Mouse (Mus musculus) neural tube, embryonic 12.5 days (tissue): ENCODE data around the gene March1. TPM values are rescaled to one million over a fixed set of nuclear protein-coding genes. Genes with fewer than 3 reads are reported as not detected.

Source experiments
- ATAC-seq: fragments of 200-750 bp; cut with Nextera tagmentation; 2 replicates; pipeline ENCODE4 v1.8.0; 2017; ENCODE audit warnings: low read depth, mild to moderate bottlenecking, moderate TSS enrichment, moderate library complexity; ENCODE audit not compliant: low FRiP score
- H3K27ac ChIP-seq: fragments of 300-500 bp; sonication (generic); 2 replicates; pipeline ENCODE4 v1.5.1; 2016
- H3K27me3 ChIP-seq: fragments of 300-500 bp; sonication (generic); replicated peaks from 2 replicates; pipeline ENCODE4 v1.6.1; 2016; ENCODE audit warnings: mild to moderate bottlenecking
- H3K36me3 ChIP-seq: fragments of 300-500 bp; sonication (generic); 2 replicates; pipeline ENCODE4 v1.6.1; 2016; ENCODE audit warnings: mild to moderate bottlenecking
- H3K4me1 ChIP-seq: fragments of 300-500 bp; sonication (generic); 2 replicates; pipeline ENCODE4 v1.6.1; 2016
- H3K4me2 ChIP-seq: fragments of 300-500 bp; sonication (generic); replicated peaks from 2 replicates; pipeline ENCODE4 v1.6.1; 2016; ENCODE audit warnings: mild to moderate bottlenecking
- H3K4me3 ChIP-seq: fragments of 300-500 bp; sonication (generic); 2 replicates; pipeline ENCODE4 v1.5.1; 2016
- H3K9ac ChIP-seq: fragments of 300-500 bp; sonication (generic); 2 replicates; pipeline ENCODE4 v1.6.1; 2016; ENCODE audit warnings: mild to moderate bottlenecking
- H3K9me3 ChIP-seq: fragments of 300-500 bp; sonication (generic); 2 replicates; pipeline ENCODE4 v1.6.1; 2016; ENCODE audit warnings: mild to moderate bottlenecking
- WGBS: fragments of 180-500 bp; shearing (Covaris S2); methylation state at CpG from one replicate; pipeline ENCODE4 v1.1.7; 2016; 5-methylcytosine and 5-hydroxymethylcytosine counted together
- polyA plus RNA-seq: library from polyadenylated mRNA; unstranded; fragments of >200 nt; fragmentation: Nextera tagmentation; extraction: Ambion mirVana; gene quantifications from 2 replicates; pipeline ENCODE4 v1.2.1, GENCODE M21; 2016

The March1 gene
- polyA plus RNA-seq, 1 experiment from 2014 or later = 9.5 TPM

GRCm38 (mm10) chr8:66200169-66200568, 582.5 kb downstream of the March1 start:
- no peak overlapping the region for H3K4me2 ChIP-seq
- H3K36me3 ChIP-seq = no peaks in the 10 kb centered on the region
- WGBS = 93% methylated on average over 3 of the region's 3 CpGs
- H3K9me3 ChIP-seq = no peaks in the 10 kb centered on the region
- no peak overlapping the region for H3K4me3 ChIP-seq
- ATAC-seq = no peak
- H3K9ac ChIP-seq = no peak overlapping the region
- no peak overlapping the region for H3K27ac ChIP-seq
- no peaks in the 10 kb centered on the region for H3K27me3 ChIP-seq
- H3K4me1 ChIP-seq = no peaks in the 10 kb centered on the region

DNA sequence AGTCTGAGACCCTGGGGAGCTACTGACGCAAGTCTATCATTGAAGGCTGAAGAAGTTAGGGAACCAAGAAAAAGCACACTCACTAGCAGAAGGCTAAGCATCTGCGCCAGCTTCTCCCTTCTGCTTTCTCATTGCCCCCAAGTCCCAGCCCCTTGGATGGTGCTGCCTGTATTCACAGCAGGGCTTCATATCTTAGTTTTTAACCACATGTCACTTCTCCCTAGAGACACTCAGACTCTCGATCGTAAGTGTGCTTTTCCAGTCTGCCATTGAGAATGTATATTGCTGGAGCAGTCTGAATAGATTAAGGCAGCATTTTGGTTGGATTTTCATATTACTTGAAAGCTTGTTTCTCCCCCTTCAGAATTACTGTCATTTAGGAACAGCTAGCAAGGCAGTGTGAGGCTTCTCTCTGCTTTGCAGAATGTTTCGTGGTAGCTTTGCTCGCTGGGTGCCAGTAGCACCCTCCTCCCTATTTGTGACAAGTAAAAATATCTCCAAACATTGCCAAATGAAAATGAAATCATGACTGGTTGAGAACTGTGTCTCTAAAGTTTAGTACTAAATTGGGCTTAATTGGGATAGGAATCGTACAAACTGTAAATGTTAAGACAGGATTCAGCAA, 586.2 kb downstream of the March1 start:
- no peaks in the 10 kb centered on the region for H3K4me1 ChIP-seq
- H3K9me3 ChIP-seq = no peaks in the 10 kb centered on the region
- H3K4me2 ChIP-seq = no peak overlapping the region
- H3K4me3 ChIP-seq = no peak overlapping the region
- ATAC-seq = no peak
- H3K27ac ChIP-seq = no peak overlapping the region
- H3K9ac ChIP-seq = no peak overlapping the region
- no peaks in the 10 kb centered on the region for H3K36me3 ChIP-seq
- no peaks in the 10 kb centered on the region for H3K27me3 ChIP-seq
- WGBS = 90% methylated on average over 7 of the region's 7 CpGs

DNA sequence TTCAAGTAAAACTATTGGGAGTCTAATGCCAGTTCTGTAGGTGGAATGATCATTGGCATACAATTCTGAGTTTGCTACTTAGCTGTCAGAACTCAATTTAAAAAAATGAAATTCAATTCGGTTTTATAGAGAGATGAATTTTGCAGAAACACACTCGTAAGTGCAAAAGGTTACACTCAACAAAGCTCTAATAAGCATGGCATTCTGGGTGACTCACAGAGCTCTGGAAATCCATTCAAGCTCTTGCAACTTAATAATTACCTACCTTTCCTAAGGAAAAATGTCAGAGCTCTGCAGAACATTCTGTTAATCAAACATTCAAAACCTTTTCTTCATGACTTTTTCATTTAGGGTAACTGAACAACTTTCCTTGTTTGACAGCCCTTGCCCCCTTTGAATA, 591.9 kb downstream of the March1 start:
- Histone ChIP-seq H3K4me3 (no peak overlapping the region), H3K4me1 (no peaks in the 10 kb centered on the region), H3K4me2 (no peak overlapping the region), H3K27ac (no peak overlapping the region), H3K27me3 (no peaks in the 10 kb centered on the region), H3K9ac (no peak overlapping the region), H3K9me3 (no peaks in the 10 kb centered on the region), H3K36me3 (no peaks in the 10 kb centered on the region)
- WGBS = 67% methylated on average over 2 of the region's 2 CpGs
- no peak for ATAC-seq

- Histone ChIP-seq H3K9ac (no peak overlapping the region), H3K4me3 (no peak overlapping the region), H3K27me3 (no peaks in the 10 kb centered on the region), H3K27ac (no peak overlapping the region), H3K9me3 (no peaks in the 10 kb centered on the region), H3K4me1 (no peaks in the 10 kb centered on the region), H3K4me2 (no peak overlapping the region), H3K36me3 (no peaks in the 10 kb centered on the region)
- 86% methylated on average over 2 of the region's 2 CpGs for WGBS
- no peak for ATAC-seq
Measured at GRCm38 (mm10) chr8:66210294-66210693, 592.6 kb downstream of the March1 start.

- Histone ChIP-seq H3K9me3 (no peaks in the 10 kb centered on the region), H3K4me3 (no peak overlapping the region), H3K4me1 (no peaks in the 10 kb centered on the region), H3K27ac (no peak overlapping the region), H3K4me2 (no peak overlapping the region), H3K9ac (no peak overlapping the region), H3K36me3 (no peaks in the 10 kb centered on the region), H3K27me3 (no peaks in the 10 kb centered on the region)
- 62% methylated on average over 1 of the region's 1 CpGs for WGBS
- no peak for ATAC-seq
Measured at GRCm38 (mm10) chr8:66219974-66220373, 602.3 kb downstream of the March1 start.

DNA sequence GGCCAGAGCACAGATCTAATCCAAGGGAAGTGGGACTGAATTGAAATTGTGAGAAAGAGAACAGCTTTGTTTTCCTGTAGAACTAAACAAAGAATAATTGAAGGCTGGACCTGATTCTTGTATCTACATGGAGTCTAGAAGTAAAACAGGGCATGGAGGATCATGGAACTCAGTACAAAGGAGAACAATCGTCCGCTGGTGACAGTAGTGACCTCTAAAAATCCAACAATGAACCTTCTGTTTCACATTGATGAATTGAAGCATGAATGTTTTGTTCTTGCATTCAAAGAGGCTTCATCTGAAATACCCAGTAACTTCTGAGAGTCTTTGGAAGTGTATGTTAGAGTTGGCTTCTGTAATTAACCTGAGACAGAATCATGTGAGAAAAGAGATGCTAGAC, 612.2 kb downstream of the March1 start:
- no peak for ATAC-seq
- WGBS = 68% methylated on average over 2 of the region's 2 CpGs
- Histone ChIP-seq H3K27me3 (no peaks in the 10 kb centered on the region), H3K4me2 (no peak overlapping the region), H3K4me3 (no peak overlapping the region), H3K4me1 (no peaks in the 10 kb centered on the region), H3K36me3 (no peaks in the 10 kb centered on the region), H3K27ac (no peak overlapping the region), H3K9me3 (no peaks in the 10 kb centered on the region), H3K9ac (no peak overlapping the region)

DNA sequence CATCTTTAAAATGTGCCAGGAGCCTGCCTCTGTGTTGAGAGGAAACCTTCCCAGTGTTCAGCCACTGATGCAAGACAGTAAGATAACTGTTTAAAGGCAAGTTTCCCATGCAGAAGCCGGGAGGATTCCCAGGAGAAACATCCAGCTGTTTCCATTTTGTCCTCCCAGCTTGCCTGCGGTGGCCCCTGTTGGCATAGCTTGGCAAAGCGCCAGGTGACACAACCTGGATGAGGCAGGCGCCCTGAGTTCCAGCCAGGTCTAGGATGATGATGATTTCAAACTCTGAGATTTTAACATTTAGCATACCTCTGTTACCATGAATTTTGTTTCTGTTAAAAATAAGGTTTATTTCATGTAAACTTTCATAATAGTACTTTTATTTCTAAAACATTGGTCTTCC, 651.8 kb downstream of the March1 start:
- Histone ChIP-seq H3K36me3 (no peaks in the 10 kb centered on the region), H3K27me3 (no peaks in the 10 kb centered on the region), H3K4me1 (no peaks in the 10 kb centered on the region), H3K27ac (no peak overlapping the region), H3K4me3 (no peak overlapping the region), H3K9ac (no peak overlapping the region), H3K9me3 (no peaks in the 10 kb centered on the region), H3K4me2 (no peak overlapping the region)
- no peak for ATAC-seq
- 71% methylated on average over 4 of the region's 4 CpGs for WGBS

- no peak overlapping the region for H3K27ac ChIP-seq
- no peaks in the 10 kb centered on the region for H3K4me1 ChIP-seq
- H3K4me3 ChIP-seq = no peak overlapping the region
- H3K27me3 ChIP-seq = no peaks in the 10 kb centered on the region
- H3K4me2 ChIP-seq = no peak overlapping the region
- no peak for ATAC-seq
- H3K9me3 ChIP-seq = no peaks in the 10 kb centered on the region
- no peaks in the 10 kb centered on the region for H3K36me3 ChIP-seq
- WGBS = 82% methylated on average over 2 of the region's 2 CpGs
- H3K9ac ChIP-seq = no peak overlapping the region
Measured at GRCm38 (mm10) chr8:66270116-66270515, 652.4 kb downstream of the March1 start.

- Histone ChIP-seq H3K27me3 (no peaks in the 10 kb centered on the region), H3K36me3 (no peaks in the 10 kb centered on the region), H3K9me3 (no peaks in the 10 kb centered on the region), H3K4me1 (no peaks in the 10 kb centered on the region), H3K9ac (no peak overlapping the region), H3K4me3 (no peak overlapping the region), H3K4me2 (no peak overlapping the region), H3K27ac (no peak overlapping the region)
- ATAC-seq = no peak
- 83% methylated on average over 7 of the region's 7 CpGs for WGBS
Measured at GRCm38 (mm10) chr8:66317824-66318223, 700.1 kb downstream of the March1 start.

- no peak overlapping the region for H3K27ac ChIP-seq
- no peaks in the 10 kb centered on the region for H3K27me3 ChIP-seq
- H3K4me1 ChIP-seq = no peaks in the 10 kb centered on the region
- H3K9me3 ChIP-seq = no peaks in the 10 kb centered on the region
- no peaks in the 10 kb centered on the region for H3K36me3 ChIP-seq
- no peak for ATAC-seq
- H3K4me3 ChIP-seq = no peak overlapping the region
- H3K4me2 ChIP-seq = no peak overlapping the region
- WGBS = 52% methylated on average over 4 of the region's 4 CpGs
- H3K9ac ChIP-seq = no peak overlapping the region
Measured at GRCm38 (mm10) chr8:66323045-66323807, 705.5 kb downstream of the March1 start.

- H3K9ac ChIP-seq = no peak overlapping the region
- no peaks in the 10 kb centered on the region for H3K27me3 ChIP-seq
- no peak for ATAC-seq
- no peak overlapping the region for H3K4me3 ChIP-seq
- H3K27ac ChIP-seq = no peak overlapping the region
- H3K4me1 ChIP-seq = no peaks in the 10 kb centered on the region
- H3K36me3 ChIP-seq = no peaks in the 10 kb centered on the region
- H3K4me2 ChIP-seq = no peak overlapping the region
- no peaks in the 10 kb centered on the region for H3K9me3 ChIP-seq
Measured at GRCm38 (mm10) chr8:66326396-66326795, 708.7 kb downstream of the March1 start.

GRCm38 (mm10) chr8:66332206-66332605, 714.5 kb downstream of the March1 start:
- no peak overlapping the region for H3K9ac ChIP-seq
- no peak overlapping the region for H3K4me2 ChIP-seq
- no peaks in the 10 kb centered on the region for H3K9me3 ChIP-seq
- no peak overlapping the region for H3K27ac ChIP-seq
- no peaks in the 10 kb centered on the region for H3K27me3 ChIP-seq
- no peak for ATAC-seq
- H3K4me3 ChIP-seq = no peak overlapping the region
- 91% methylated on average over 3 of the region's 3 CpGs for WGBS
- H3K36me3 ChIP-seq = no peaks in the 10 kb centered on the region
- H3K4me1 ChIP-seq = no peaks in the 10 kb centered on the region

DNA sequence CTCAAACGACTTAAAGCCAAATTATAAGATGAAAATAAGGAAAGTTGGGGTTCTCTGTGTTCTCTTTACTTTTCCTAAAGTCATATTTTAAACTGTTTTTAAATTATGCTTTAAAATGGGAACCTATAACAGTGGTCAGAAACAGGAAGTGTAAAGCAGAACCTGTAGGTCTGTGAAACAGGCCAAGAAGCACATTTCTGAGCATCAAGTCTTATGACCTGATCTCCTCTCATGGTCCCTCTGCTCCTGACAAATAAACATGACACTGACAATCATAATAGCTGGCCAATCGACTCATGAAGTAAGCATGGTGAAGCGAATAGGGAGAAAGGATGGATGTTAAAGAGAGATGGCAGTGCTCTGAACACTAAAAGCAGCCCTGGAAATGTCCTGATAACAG, 716.6 kb downstream of the March1 start:
- no peaks in the 10 kb centered on the region for H3K4me1 ChIP-seq
- no peak for ATAC-seq
- H3K27me3 ChIP-seq = no peaks in the 10 kb centered on the region
- no peak overlapping the region for H3K4me3 ChIP-seq
- H3K27ac ChIP-seq = no peak overlapping the region
- no peak overlapping the region for H3K9ac ChIP-seq
- 77% methylated on average over 3 of the region's 3 CpGs for WGBS
- H3K36me3 ChIP-seq = no peaks in the 10 kb centered on the region
- no peak overlapping the region for H3K4me2 ChIP-seq
- no peaks in the 10 kb centered on the region for H3K9me3 ChIP-seq
